Mouse (Mus musculus): Measurements from ENCODE around the gene Pck1.

Gene Pck1

DNA sequence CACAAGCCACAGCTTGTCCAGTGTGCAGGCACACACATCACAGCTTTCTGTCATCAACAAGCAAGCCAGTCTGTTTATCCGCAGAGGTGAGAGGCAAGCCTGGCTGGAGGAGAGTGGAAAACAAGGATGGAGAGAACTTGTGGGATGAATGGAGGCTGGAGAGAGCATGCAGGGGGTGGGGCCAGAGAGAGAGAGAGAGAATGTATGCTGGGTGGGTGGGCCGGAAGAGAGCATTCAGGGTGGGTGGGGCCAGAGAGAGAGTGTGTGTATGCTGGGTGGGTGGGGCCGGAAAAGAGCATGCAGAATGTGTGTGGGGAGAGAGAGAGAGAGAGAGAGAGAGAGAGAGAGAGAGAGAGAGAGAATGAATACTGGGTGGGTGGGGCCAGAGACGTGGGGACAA is 51.8 kb downstream of the Pck1 start:
- DNase-seq (ENCODE audit: low spot score in 2 of 2), result no peak

DNA sequence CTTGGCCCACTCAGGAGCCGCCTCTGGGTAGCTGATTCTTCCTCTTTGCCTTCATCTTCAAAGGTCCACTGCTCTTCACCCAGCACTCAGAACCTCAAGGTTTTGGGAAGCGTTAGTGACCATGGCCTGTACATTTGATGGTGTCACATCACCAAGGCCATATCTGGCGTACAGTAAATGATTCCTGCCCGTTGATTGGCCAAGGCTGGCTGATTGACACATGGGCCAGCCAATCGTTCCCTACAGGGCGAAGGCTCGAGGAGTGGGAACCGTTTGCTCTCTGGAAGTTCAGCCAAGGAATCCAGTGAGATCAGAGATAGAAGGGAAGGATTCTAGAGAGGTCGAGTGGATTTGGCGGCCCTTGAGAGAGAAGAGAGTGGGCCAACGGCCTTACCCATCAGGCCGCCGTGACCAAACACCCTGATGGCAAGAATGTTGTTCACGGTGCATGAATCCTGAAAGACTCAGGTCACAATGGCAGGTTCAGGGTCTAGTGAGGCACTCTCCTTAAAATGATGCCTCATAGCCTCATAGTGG is 52.8 kb downstream of the Pck1 start:
- no peak for DNase-seq (ENCODE audit: low spot score in 2 of 2)

DNA sequence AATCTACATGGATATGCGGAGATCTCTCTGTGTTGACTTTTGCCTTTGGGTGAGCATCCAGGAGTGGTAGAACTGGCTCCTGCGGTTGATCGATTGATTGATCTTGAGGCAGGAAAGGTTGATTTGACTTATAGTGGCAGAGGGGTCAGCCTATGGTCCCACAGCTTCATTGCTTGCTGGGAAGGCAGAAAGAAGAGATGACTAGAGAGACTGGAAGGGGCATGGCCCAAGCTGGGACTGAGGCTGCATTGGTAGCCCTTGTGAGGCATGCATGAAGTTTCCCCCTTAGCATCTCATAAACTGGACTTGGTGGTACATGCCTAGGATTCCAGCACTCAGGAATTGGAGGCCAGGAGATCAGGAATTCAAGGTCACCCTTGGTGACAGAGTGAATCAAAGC is 54.2 kb downstream of the Pck1 start:
- no peak for DNase-seq (ENCODE audit: low spot score in 2 of 2)

Measured in spleen, postnatal 36 days (tissue).